Mouse (Mus musculus): Measurements from ENCODE around the gene Uqcr10.

GRCm38 (mm10) chr11:4697043-4697983 is 6.8 kb downstream of the Uqcr10 start:
- peak; percentile 5; the same call in 1 of the 2 replicates for TF ChIP-seq CTCF (IDR thresholded peaks at IDR 0.05; ENCODE audit: control insufficient read depth, insufficient read depth, insufficient replicate concordance, low read depth, low read length)
- TF ChIP-seq POLR2A (IDR thresholded peaks at IDR 0.05; ENCODE audit: control insufficient read depth, low read depth, low read length) = no peak
